Mouse (Mus musculus) cerebellum, postnatal 25 days (tissue): Measurements from ENCODE around the gene Ets1.

Source experiments
- DNase-seq, 2 experiments: peaks; one replicate each; pipeline ENCODE4 v3.0.0; 2021; ENCODE audit warnings: mixed read lengths in 2 of 2

Gene Ets1

GRCm38 (mm10) chr9:32635627-32636385, at the start of gene Ets1:
Gene Ets1 (plus strand): TSS chr9:32636221.
- peak in 1 of 2 experiments; percentile 14 for DNase-seq

GRCm38 (mm10) chr9:32589900-32590299, 46.1 kb upstream of the Ets1 start:
- DNase-seq = peak; percentile 73 to 86

- DNase-seq = no peak
Measured at GRCm38 (mm10) chr9:32590571-32590970, 45.5 kb upstream of the Ets1 start.

- peak; percentile 48 to 58 for DNase-seq
Measured at GRCm38 (mm10) chr9:32591732-32592582, 44.1 kb upstream of the Ets1 start.

- no peak for DNase-seq
Measured at GRCm38 (mm10) chr9:32592583-32592890, 43.5 kb upstream of the Ets1 start.

- no peak for DNase-seq
Measured at GRCm38 (mm10) chr9:32593816-32594215, 42.2 kb upstream of the Ets1 start.

GRCm38 (mm10) chr9:32594346-32594745, 41.7 kb upstream of the Ets1 start:
- no peak for DNase-seq

- no peak for DNase-seq
Measured at GRCm38 (mm10) chr9:32595076-32595820, 40.8 kb upstream of the Ets1 start.

GRCm38 (mm10) chr9:32596366-32596765, 39.7 kb upstream of the Ets1 start:
- no peak for DNase-seq

GRCm38 (mm10) chr9:32601953-32602352, 34.1 kb upstream of the Ets1 start:
- no peak for DNase-seq

- DNase-seq = no peak
Measured at GRCm38 (mm10) chr9:32603097-32603496, 32.9 kb upstream of the Ets1 start.

GRCm38 (mm10) chr9:32607218-32607617, 28.8 kb upstream of the Ets1 start:
- no peak for DNase-seq

GRCm38 (mm10) chr9:32608831-32609610, 27.0 kb upstream of the Ets1 start:
- DNase-seq = no peak

- DNase-seq = no peak
Measured at GRCm38 (mm10) chr9:32610218-32610617, 25.8 kb upstream of the Ets1 start.

GRCm38 (mm10) chr9:32610631-32611030, 25.4 kb upstream of the Ets1 start:
- DNase-seq = no peak

GRCm38 (mm10) chr9:32611340-32611739, 24.7 kb upstream of the Ets1 start:
- DNase-seq = no peak

- DNase-seq = no peak
Measured at GRCm38 (mm10) chr9:32612426-32612825, 23.6 kb upstream of the Ets1 start.

GRCm38 (mm10) chr9:32612861-32613421, 23.1 kb upstream of the Ets1 start:
- DNase-seq = no peak

GRCm38 (mm10) chr9:32614191-32614590, 21.8 kb upstream of the Ets1 start:
- no peak for DNase-seq

- DNase-seq = no peak
Measured at GRCm38 (mm10) chr9:32615461-32615860, 20.6 kb upstream of the Ets1 start.

GRCm38 (mm10) chr9:32615986-32616385, 20.0 kb upstream of the Ets1 start:
- no peak for DNase-seq
